Mouse (Mus musculus): ENCODE results near the gene Chchd3. TPM values are rescaled to one million over a fixed set of nuclear protein-coding genes. Genes with fewer than 3 reads are reported as not detected.

Chchd3 gene
- total RNA-seq, 2 experiments from 2014 or later: 94.9 to 103 TPM

DNA sequence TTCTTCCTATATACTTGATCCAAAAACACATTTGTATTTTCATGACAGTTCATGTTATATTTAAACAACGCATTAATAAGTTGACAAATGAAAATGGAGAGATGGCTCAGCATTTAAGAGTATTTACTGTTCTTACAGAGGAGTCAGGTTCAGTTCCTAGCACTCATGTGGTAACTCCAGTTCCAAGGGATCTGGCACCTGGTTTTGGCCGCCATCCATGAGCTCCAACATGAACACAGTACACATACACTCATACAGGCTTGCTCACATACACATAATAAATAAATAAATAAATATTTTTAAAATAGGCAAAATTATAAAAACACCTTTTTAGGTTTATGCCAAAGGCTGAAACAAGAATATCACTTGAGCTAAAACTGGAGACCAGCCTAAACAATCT is 35.0 kb downstream of the Chchd3 start:
- DNase-seq (ENCODE audit: extremely low spot score in 1 of 2, low spot score in 1 of 2): no peak

DNA sequence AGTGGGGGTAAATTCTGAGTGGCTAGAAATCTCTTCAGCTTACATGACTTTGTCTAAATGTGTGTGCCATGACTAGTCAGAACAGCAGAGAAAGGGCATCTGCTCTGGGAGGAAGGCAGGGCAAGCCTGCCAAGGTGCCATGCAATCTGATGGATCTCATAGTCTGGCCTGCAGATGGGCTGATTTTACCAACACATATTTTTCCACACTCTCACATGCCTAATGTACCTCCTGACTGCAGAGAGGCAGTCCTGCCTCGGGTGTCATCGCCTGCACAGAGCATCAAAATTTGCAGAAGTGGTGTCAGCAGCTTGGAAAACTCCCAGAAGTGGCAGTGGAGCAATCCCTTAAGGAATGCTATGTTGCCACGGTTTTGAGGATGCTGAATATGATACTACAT is 55.5 kb downstream of the Chchd3 start:
- DNase-seq (ENCODE audit: extremely low spot score in 1 of 2, low spot score in 1 of 2): no peak

DNA sequence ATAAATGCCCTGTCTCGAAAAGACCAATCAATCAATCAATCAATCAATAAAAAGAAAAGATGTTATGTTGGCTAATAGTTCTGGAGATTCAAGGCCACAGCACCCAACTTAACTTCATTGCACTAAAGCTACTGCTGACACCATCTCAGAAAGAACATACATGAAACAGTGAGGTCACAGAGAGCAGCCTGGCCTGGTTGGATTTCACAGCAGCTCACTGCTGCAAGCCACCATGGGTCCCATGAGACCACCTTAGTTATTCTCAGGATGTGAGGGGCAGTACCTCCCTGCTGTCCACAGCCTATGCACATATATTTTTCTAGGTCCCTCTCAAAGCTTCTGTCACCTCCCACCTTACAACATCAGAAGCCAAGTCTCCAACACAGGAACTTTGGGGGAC is 57.1 kb downstream of the Chchd3 start:
- DNase-seq (ENCODE audit: extremely low spot score in 1 of 2, low spot score in 1 of 2): no peak

DNA sequence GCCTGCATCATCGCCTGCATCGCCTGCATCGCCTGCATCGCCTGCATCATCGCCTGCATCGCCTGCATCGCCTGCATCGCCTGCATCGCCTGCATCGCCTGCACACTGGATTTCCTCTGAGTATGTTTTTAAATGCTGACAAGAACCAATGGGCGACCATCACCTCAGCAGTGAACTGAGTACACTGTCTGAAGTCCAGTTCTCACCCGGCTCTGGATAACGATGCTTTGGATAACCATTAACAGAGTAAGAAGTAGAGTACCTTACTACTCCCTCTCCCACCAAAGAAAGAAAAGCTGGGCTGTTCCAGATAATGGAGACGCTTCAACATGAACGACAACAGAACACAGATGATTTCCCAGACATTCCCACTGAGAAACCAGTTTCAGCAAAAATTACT is 58.8 kb downstream of the Chchd3 start:
- DNase-seq (ENCODE audit: extremely low spot score in 1 of 2, low spot score in 1 of 2): no peak

DNA sequence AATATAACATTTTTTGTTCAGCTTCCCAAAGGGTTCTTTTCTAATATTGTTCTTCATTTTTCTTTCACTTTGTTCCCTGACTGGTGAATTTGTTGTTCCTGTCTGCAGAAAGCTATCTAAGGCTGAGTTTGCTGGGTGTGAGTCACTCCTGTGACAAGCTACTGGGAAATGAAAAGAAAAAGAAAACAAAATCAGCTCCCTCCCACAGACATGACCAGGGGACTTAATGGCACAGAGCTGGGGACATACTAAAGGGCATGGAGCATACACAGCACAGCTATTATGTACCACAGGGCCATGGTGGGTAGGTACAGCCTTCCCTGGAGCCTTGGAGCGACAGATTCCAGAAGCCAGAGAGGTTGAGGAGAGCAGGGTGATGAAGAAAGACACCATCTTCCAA is 63.5 kb downstream of the Chchd3 start:
- no peak for DNase-seq (ENCODE audit: extremely low spot score in 1 of 2, low spot score in 1 of 2)

DNA sequence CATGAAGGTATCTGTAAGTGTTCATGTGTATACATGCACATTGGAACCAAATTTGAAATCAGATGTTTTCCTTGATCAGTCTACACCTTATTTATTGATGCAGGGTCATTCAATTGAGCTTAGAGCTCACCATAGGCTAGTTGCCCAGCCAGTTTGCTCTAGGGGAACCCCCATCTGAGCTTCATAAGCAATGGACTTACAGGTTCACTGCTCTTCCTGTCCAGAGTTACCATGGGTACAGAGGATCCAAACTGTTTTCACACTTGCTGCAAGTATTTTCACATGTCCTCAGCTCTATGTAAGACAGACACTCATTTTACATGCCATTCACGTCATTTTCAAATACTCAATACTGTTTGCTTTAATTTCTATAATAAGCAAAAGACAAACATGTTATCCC is 66.2 kb downstream of the Chchd3 start:
- no peak for DNase-seq (ENCODE audit: extremely low spot score in 1 of 2, low spot score in 1 of 2)

DNA sequence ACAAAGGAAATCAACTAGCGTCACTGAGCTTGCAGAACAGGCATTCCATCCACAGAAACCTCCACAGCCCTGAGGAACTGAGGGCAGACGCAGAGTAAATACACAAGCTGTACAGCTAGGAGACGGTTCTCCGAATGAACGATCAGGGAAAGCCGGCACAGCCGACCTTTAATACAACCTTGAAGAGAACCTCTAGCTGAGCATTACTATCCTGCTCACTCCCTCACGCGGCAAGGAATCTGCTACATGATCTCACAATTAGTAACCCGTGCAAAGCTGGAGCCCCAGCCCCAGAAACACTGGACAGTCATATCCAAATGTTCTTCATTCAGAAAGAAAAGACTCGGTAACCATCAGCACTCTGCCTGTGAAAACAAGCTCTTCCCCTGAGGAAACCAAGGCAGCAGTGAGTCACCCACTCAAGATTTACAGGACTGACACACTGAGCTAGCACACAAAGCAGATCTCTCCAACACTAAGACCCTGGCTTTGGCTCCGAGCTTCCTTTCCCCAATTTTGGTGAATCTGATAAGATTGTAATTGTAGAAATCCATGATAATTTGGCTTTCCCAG is 69.9 kb downstream of the Chchd3 start:
- DNase-seq (ENCODE audit: extremely low spot score in 1 of 2, low spot score in 1 of 2): no peak

DNA sequence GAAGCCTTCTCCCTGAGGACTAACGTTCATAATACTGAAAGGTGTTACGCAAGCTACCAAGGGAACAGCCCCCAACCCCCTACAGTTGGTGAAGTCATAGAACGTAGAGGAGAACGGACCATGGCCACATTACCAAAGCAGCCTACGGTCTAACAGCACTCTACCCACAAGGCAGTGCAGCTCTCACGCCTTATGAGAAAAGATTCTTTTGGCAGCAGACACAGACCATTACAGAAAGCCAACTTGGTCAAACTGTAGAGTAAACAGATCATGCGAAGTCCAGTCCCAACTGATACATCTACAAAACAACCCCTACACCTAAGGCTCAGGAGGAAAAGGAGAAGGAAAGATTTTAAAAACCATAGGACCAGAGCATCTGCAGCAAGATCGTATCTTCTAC is 71.5 kb downstream of the Chchd3 start:
- DNase-seq (ENCODE audit: extremely low spot score in 1 of 2, low spot score in 1 of 2): no peak

DNA sequence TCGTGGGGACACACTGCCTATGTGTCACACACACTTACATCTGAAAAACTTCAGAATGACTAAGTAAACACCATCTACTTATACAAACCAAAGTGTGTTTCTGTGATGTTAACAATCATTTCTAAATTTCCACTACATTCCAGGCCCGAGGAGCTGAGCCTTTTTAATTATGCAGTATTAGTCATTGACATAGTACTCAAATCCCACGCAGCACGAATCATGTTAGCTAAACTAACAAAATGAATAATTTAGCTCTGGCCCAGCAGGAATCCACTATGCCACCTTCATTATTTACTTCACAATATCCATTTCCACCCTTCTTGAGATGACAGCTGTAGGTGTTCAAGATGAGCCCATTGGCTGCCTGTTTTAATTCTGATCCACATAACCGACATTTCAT is 76.2 kb downstream of the Chchd3 start:
- DNase-seq (ENCODE audit: extremely low spot score in 1 of 2, low spot score in 1 of 2): no peak

DNA sequence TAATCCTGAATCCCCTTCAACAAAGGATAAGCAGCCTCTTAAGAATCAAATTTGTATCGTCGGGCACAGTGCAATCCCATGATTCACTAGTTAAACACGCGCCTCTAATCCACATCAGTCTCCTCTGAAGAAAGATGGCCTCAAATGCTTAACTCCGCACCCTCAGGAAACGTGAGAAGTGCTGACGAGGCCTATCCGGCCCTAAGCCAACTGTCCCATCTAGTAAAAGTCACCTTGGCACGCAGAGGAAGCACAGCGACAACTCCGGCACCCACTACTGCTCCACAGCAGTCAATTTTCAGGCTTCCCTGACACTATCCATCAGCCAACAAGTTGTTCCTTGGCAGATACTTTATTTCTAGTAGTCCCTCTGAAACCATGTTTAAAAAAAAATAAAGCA is 78.8 kb downstream of the Chchd3 start:
- DNase-seq (ENCODE audit: extremely low spot score in 1 of 2, low spot score in 1 of 2): no peak

DNA sequence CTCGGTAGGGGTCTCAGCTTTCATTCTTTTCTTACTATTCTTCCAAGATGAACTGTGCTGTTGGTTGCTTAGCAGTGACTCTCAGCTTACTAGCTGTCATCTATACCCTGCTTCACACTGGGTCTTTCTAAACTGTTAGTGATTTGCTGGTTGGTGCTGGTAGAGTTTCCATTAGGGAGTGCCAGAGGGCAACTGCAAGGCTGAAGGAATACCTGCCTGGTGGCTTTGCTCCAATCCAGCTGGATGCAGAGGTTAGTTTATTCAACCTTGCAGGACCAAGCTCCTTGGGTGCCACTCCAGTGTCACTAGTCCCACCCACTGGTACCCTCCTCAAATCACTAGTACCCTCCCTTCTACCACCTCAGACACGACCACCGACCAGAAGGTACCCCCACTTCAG is 81.2 kb downstream of the Chchd3 start:
- DNase-seq (ENCODE audit: extremely low spot score in 1 of 2, low spot score in 1 of 2): no peak

DNA sequence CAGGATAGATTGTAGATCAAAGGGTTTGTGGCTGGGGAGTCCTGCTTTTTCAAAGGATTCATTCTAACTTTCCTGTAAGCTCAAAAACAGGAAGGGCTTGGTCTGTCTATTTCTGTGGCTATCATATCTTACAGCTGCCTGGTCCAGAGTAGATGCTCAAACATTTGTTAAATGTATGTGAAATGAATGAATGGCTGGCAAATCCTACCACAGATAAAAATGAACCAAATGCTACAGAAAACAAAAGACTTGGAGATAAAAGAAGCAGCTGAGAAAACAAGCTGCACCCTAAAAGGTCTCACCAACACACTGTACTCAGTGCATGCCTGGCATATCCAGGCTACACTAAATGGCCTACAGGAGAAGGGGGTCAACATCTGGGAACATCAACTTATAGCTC is 88.1 kb downstream of the Chchd3 start:
- DNase-seq (ENCODE audit: extremely low spot score in 1 of 2, low spot score in 1 of 2): no peak

DNA sequence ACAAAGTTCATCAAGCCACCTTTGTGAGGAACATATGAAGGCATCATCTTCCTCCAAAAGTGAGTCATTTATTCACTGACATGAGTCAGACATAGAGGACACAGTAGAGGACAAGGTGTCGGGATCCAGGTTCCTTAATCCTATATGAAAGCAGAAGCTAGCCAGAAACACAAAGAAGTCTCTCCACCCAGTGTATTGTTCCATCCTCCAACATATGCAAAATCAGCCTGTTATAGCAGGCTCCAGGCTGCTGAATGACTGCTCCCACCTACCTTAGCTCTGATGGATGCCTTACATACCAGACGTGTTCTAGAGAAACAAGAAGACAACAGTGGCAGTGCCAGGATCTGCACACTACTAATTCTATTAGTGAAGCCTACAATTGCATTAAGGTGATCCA is 91.1 kb downstream of the Chchd3 start:
- no peak for DNase-seq (ENCODE audit: extremely low spot score in 1 of 2, low spot score in 1 of 2)

DNA sequence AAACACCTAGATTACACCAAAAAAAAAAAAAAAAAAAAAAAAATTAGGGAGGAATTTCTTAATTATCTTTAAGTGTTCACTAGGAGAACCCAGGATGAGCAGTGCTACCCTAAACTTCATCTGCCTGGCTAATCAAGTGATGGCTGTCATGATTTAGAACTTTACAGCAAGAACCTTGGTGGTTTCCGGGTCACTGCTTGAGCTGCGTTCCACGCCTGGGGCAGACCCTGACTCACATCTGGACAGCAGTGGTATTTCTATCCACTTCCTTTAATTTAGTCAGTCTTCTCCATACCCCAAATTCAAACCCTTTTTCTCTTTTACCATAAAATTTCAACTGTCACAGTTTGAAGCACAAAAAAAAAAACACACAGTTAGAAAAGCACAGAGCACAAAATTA is 98.0 kb downstream of the Chchd3 start:
- no peak for DNase-seq (ENCODE audit: extremely low spot score in 1 of 2, low spot score in 1 of 2)

DNA sequence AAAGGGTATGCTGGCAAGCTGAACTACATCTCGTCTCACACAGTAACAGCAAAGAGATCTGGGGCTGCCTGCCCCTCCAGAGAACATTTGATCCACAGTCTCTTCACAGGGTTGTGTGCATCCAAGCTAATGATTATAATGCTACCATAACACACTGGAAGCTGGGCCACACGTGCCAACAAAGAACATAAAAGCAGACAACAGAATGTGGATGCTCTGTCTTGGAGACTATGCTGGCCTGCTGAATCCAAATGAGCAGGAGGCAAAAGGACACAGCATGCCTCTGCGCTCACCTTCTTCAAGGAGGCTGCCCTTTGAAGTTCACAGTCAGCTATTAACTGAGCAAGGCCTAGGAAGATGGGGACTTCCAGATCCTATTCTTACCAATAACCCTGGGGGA is 98.6 kb downstream of the Chchd3 start:
- no peak for DNase-seq (ENCODE audit: extremely low spot score in 1 of 2, low spot score in 1 of 2)

DNA sequence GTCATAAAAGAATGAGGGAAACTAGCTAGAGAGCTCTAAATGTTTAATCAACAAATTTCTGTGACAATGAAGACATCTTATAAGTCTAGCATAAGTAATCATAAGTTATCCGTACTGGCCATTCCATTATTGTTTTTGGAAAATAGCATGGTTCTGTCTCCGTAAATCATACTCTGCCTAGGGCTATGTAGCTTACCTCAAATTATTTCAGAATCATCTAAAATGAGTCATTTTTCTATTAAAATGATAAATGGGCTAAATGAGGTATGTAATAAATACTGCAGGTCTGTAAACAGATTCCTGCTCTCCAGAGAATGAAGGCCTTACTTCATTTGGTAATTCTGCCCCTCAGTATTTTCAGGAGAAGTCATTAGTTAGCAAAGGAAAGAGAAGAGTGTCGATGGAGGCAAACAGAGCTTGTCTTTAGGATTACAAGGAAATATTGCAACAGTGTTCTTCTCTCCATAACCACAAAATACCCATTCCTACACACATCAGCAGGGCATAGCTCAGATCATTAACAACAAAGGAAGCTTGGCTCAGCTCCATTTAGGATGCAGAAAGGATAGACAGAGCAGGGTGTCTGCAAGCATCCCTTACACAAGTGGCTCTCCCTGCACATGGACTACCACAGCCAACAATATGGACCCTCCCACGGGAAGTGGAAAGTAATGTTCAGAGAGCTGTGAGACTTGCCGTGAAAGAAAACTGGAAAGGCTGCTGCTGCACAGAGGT is 100.1 kb downstream of the Chchd3 start:
- DNase-seq (ENCODE audit: extremely low spot score in 1 of 2, low spot score in 1 of 2): no peak

DNA sequence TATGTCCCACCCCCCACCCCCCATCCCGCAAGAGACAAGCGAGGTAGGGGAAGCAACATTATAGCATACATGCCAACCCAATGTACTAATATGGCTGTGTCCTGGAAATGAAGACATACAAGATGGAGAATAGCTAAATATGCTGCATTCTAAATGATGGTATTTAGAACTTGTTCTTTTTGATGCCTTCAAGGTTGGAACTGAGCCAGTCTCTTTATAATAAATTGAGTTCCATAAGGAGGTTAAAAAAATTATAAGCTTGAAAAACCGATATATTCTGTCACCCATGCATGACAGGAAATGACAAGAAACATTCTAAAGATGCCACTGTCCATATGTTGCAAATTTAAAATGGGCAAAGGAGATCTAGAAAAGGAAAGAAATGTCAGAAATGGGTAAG is 104.6 kb downstream of the Chchd3 start:
- no peak for DNase-seq (ENCODE audit: extremely low spot score in 1 of 2, low spot score in 1 of 2)

DNA sequence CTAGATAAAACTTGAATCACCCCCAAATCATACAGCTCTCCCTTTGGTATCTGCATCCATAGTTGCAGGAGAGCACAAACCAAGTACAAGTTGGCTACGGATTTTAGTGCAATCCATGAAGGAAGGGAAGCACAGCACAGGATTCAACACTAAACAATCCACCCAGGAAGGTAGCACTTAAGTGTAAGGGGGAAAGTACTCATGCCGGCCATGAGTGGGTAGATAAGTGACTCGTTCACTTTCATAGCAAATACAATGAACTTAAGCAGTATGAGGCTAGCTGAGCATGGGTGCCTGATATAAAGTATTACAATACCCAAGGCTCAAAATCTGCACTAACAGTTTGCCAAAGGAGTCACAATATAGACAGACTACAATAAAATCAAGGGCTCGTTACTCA is 109.1 kb downstream of the Chchd3 start:
- DNase-seq (ENCODE audit: extremely low spot score in 1 of 2, low spot score in 1 of 2): no peak

DNA sequence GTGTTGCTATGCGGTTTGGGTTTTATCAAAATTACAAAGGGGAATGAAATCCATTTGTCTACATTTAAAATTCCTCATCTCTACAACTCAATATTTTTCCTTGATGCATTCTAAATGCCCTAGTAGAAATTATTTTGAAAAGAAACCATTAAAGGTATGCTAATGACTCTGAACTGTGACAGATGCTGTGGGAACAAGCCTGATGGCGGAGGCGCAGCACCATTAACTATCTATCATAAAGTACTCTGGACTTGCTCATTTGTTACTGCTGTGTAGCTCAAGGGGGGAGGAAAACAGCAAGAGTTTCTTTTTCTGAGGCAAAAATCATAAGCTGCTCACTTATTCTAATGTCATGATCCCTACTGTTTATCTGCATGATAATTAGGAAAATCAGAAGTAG is 110.4 kb downstream of the Chchd3 start:
- DNase-seq (ENCODE audit: extremely low spot score in 1 of 2, low spot score in 1 of 2): no peak

DNA sequence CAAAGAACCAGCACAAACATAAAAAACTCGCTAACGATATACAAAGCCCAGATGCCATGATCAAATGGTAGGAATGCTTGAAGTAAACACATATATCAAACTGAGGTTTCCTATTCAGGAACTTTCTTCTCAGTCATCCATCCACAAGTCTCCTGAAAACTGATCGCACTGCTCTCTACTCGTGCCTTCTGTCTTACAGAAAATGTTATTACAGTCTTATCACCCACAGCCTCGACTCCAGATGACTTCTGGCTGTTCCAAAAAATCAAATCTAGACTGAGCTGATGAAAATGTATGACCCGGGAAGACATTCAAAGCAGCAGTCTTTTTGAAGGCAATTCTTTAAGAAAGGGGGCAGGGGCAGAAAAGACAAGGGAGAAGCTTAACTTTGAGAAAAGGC is 112.8 kb downstream of the Chchd3 start:
- DNase-seq (ENCODE audit: extremely low spot score in 1 of 2, low spot score in 1 of 2): no peak

DNA sequence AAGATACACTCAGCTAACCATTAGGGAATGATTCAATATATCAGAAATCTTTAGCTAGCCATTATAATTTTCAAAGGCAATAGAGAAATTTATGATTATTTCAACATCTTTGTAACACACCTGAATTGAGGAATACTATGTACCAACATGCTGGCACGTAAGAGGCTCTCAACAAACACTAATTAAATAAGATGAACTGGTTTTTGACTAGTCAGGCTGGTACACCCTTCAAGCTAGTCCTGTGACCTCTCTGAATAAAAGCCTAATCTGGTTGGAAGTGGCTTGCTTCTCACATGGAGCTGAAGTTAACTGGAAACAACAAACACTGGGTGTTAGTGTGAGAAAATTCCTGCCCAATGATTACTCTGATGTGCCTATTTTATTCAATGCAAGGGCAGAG is 115.1 kb downstream of the Chchd3 start:
- no peak for DNase-seq (ENCODE audit: extremely low spot score in 1 of 2, low spot score in 1 of 2)

DNA sequence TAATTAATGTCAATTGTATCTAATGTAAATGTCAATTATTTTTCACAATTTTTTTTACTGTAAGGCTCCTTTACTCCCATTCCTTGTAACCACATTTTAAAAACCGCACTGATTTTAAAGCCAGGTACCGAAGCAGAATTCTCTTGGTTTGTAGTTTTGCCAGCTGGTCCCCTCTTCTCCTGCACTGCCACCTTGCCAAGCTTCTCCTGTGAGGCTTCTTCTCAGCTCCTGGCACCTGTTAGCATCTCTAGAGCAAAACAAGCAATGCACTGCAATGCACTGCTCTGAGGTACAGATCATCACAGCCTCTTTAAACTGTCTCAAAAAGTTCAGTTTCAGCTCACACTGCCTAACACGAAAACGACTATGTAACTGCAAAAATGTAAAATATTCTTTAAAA is 116.4 kb downstream of the Chchd3 start:
- no peak for DNase-seq (ENCODE audit: extremely low spot score in 1 of 2, low spot score in 1 of 2)

DNA sequence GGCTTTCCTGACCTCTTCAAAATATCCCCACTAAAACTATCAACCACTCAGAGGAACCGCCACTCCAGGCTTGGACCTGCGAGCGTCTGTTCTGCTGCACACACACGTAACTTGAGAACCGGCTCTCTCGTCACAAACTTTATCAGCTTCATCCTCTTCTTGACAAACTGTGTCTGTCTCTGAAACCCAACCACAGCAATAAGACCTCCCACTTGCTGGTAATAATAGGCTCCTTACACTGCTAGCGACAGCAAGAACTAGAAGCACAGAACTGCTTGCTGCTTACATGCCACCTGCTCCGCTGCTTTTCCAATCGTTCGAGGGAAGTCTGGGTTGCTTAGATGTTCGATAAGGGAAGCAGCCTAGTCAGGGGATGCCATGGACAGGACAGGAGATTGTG is 119.8 kb downstream of the Chchd3 start:
- no peak for DNase-seq (ENCODE audit: extremely low spot score in 1 of 2, low spot score in 1 of 2)

All from layer of hippocampus, postnatal 25 days (tissue).